Mouse (Mus musculus): Measurements from ENCODE around the gene Rab5b. TPM values are rescaled to one million over a fixed set of nuclear protein-coding genes. Genes with fewer than 3 reads are reported as not detected.

Gene Rab5b
- polyA plus RNA-seq, 1 experiment from 2014 or later = 37.8 TPM

GRCm38 (mm10) chr10:128655254-128655653 lies 40.8 kb downstream of the Rab5b start:
- TF ChIP-seq CTCF (IDR thresholded peaks at IDR 0.05; ENCODE audit: low read depth) = no peak
- ATAC-seq = no peak
- Histone ChIP-seq H3K27me3 (replicated peaks; ENCODE audit: control insufficient read depth, insufficient read depth, low read length) (no peaks in the 10 kb centered on the region), H3K9me3 (ENCODE audit: control insufficient read depth) (no peaks in the 10 kb centered on the region), H3K36me3 (ENCODE audit: control insufficient read depth, insufficient read depth) (no peaks in the 10 kb centered on the region), H3K9ac (ENCODE audit: low read depth, low read length) (no peak overlapping the region), H3K4me3 (ENCODE audit: low read depth, low read length) (no peak overlapping the region), H3K4me1 (replicated peaks; ENCODE audit: control insufficient read depth, insufficient read depth, low read length) (no peaks in the 10 kb centered on the region), H3K4me2 (replicated peaks; ENCODE audit: low read depth) (no peak overlapping the region), H3K27ac (ENCODE audit: low read depth, low read length) (no peak overlapping the region)
- 42% methylated on average over 3 of the region's 3 CpGs for WGBS

GRCm38 (mm10) chr10:128653866-128654265 lies 42.2 kb downstream of the Rab5b start:
- ATAC-seq = no peak
- H3K27ac ChIP-seq (ENCODE audit: low read depth, low read length) = no peak overlapping the region
- no peak overlapping the region for H3K9ac ChIP-seq (ENCODE audit: low read depth, low read length)
- H3K9me3 ChIP-seq (ENCODE audit: control insufficient read depth) = no peaks in the 10 kb centered on the region
- no peak overlapping the region for H3K4me3 ChIP-seq (ENCODE audit: low read depth, low read length)
- WGBS = 74% methylated on average over 4 of the region's 4 CpGs
- no peak for TF ChIP-seq CTCF (IDR thresholded peaks at IDR 0.05; ENCODE audit: low read depth)
- H3K36me3 ChIP-seq (ENCODE audit: control insufficient read depth, insufficient read depth) = no peaks in the 10 kb centered on the region
- no peak overlapping the region for H3K4me2 ChIP-seq (replicated peaks; ENCODE audit: low read depth)
- H3K27me3 ChIP-seq (replicated peaks; ENCODE audit: control insufficient read depth, insufficient read depth, low read length) = no peaks in the 10 kb centered on the region
- H3K4me1 ChIP-seq (replicated peaks; ENCODE audit: control insufficient read depth, insufficient read depth, low read length) = no peaks in the 10 kb centered on the region

DNA sequence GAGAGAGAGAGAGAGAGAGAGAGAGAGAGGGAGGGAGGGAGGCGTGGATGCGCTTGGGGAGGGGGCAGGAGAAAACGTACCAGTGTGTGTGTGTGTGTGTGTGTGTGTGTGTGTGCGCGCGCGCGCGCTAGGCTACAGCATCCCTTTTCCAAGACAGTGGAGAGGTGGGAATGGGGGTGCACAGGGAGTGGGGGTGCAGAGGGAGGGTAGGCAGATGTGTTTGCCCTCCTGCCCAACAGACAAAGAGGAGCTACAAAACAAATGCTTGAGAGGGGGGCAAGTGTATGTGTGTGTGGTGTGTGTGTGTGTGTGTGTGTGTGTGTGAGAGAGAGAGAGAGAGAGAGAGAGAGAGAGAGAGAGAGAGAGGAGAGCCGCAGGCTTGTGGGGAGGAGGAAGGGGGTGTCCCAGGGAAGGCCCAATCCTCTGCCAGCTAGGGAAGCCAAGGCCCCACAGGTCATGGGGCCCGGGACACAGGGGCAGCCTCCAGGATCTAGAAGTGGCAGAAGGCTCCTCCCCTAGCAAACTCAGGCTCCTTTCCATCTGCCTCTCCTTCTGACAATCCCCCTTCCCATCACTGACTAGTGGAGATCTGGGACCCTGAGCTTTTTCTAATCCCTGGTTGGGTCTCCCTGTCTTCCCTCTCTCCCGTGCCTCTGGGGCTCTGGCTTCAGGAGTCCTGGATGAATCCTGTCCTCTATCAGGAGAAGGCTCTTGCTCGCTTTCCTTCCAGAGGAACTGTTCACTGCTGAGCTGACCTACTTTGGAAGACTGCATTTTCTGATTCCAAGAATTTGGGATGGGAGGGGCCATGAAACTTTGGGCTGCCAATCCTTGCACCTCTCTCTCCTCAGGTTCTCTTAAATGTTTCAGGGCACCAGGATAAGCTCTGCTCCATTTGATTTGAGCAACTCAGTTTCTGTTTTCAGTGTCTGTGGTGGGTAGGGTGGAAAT lies 49.6 kb downstream of the Rab5b start:
- Histone ChIP-seq H3K4me3 (ENCODE audit: low read depth, low read length) (peak overlapping the region; percentile 41), H3K4me2 (replicated peaks; ENCODE audit: low read depth) (peak overlapping the region; percentile 79), H3K9ac (ENCODE audit: low read depth, low read length) (no peak overlapping the region), H3K27ac (ENCODE audit: low read depth, low read length) (no peak overlapping the region), H3K36me3 (ENCODE audit: control insufficient read depth, insufficient read depth) (no peaks in the 10 kb centered on the region), H3K9me3 (ENCODE audit: control insufficient read depth) (no peaks in the 10 kb centered on the region), H3K4me1 (replicated peaks; ENCODE audit: control insufficient read depth, insufficient read depth, low read length) (0 out of 2 replicates have a peak, but pooled peaks cover 4% of the 10 kb centered on the region), H3K27me3 (replicated peaks; ENCODE audit: control insufficient read depth, insufficient read depth, low read length) (no peaks in the 10 kb centered on the region)
- TF ChIP-seq CTCF (IDR thresholded peaks at IDR 0.05; ENCODE audit: low read depth) = no peak
- WGBS = 12% methylated on average over 12 of the region's 13 CpGs
- ATAC-seq = peak; percentile 56

- ATAC-seq = peak; percentile 58
- Histone ChIP-seq H3K4me2 (replicated peaks; ENCODE audit: low read depth) (peak within 1 kb of the TSS; percentile 79), H3K27me3 (replicated peaks; ENCODE audit: control insufficient read depth, insufficient read depth, low read length) (no peaks in the 10 kb centered on the region), H3K4me3 (ENCODE audit: low read depth, low read length) (peak within 1 kb of the TSS; percentile 41), H3K9ac (ENCODE audit: low read depth, low read length) (peak within 1 kb of the TSS; percentile 31; the same call in 1 of the 2 replicates), H3K4me1 (replicated peaks; ENCODE audit: control insufficient read depth, insufficient read depth, low read length) (0 out of 2 replicates have a peak, but pooled peaks cover 4% of the 10 kb centered on the region), H3K27ac (ENCODE audit: low read depth, low read length) (no peak within 1 kb of the TSS), H3K9me3 (ENCODE audit: control insufficient read depth) (no peaks in the 10 kb centered on the region), H3K36me3 (ENCODE audit: control insufficient read depth, insufficient read depth) (no peaks in the 10 kb centered on the region; the same call in 1 of the 2 replicates)
- no peak for TF ChIP-seq CTCF (IDR thresholded peaks at IDR 0.05; ENCODE audit: low read depth)
- WGBS = 11% methylated on average over 34 of the region's 36 CpGs
These were observed 50.7 kb downstream of the Rab5b start, which contains the start of gene Ikzf4 for GRCm38 (mm10) chr10:128645111-128646011. Ikzf4 (minus strand) TSS chr10:128645991.

DNA sequence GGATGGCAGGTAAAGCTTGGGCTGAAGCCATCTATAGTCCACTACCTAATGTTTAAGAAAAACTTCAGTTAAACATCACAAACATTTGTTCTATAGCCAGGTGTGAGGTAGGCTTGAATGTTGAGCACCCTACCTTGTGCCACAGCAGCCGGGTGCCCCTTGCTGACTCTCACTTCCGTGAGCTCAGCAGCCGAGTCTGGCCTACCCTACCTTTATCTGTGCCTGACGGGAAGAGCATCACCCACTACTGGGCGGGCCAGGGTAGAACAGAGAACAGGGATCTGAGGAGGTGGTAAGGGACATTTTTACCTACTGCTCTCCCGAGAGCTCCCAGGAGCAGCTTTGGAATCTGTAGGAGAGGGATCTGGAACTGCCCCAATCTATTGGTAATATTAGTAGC lies 53.3 kb downstream of the Rab5b start:
- no peaks in the 10 kb centered on the region for H3K27me3 ChIP-seq (replicated peaks; ENCODE audit: control insufficient read depth, insufficient read depth, low read length)
- WGBS = 80% methylated on average over 6 of the region's 6 CpGs

More for the DNA sequence above, 53.3 kb downstream of the Rab5b start:
- no peak for ATAC-seq
- Histone ChIP-seq H3K27ac (ENCODE audit: low read depth, low read length) (no peak overlapping the region), H3K4me2 (replicated peaks; ENCODE audit: low read depth) (no peak overlapping the region), H3K9me3 (ENCODE audit: control insufficient read depth) (no peaks in the 10 kb centered on the region), H3K4me1 (replicated peaks; ENCODE audit: control insufficient read depth, insufficient read depth, low read length) (0 out of 2 replicates have a peak, but pooled peaks cover 4% of the 10 kb centered on the region), H3K9ac (ENCODE audit: low read depth, low read length) (no peak overlapping the region), H3K4me3 (ENCODE audit: low read depth, low read length) (no peak overlapping the region), H3K36me3 (ENCODE audit: control insufficient read depth, insufficient read depth) (no peaks in the 10 kb centered on the region; the same call in 1 of the 2 replicates)
- no peak for TF ChIP-seq CTCF (IDR thresholded peaks at IDR 0.05; ENCODE audit: low read depth)
